Mouse (Mus musculus) midbrain, embryonic 15.5 days (tissue): ENCODE results near the gene Sh3kbp1. TPM values are rescaled to one million over a fixed set of nuclear protein-coding genes. Genes with fewer than 3 reads are reported as not detected.
"Not testable (repeated sequence)": the region's sequence is repeated elsewhere in the genome, so short reads cannot be mapped to it uniquely, and the experiment has no call there.

ENCODE experiments used
- ATAC-seq: fragments of 200-750 bp; cut with Nextera tagmentation; replicated peaks from 2 replicates; pipeline ENCODE4 v1.8.0; 2017; ENCODE audit warnings: moderate TSS enrichment
- H3K27ac ChIP-seq: fragments of 300-500 bp; sonication (generic); 2 replicates; pipeline ENCODE4 v1.5.1; 2015; ENCODE audit warnings: mild to moderate bottlenecking, inconsistent platforms
- H3K27me3 ChIP-seq: fragments of 300-500 bp; sonication (generic); replicated peaks from 2 replicates; pipeline ENCODE4 v1.6.1; 2015; ENCODE audit warnings: inconsistent platforms
- H3K36me3 ChIP-seq: fragments of 300-500 bp; sonication (generic); replicated peaks from 2 replicates; pipeline ENCODE4 v1.6.1; 2015; ENCODE audit warnings: inconsistent platforms
- H3K4me1 ChIP-seq: fragments of 300-500 bp; sonication (generic); 2 replicates; pipeline ENCODE4 v1.6.1; 2015; ENCODE audit warnings: inconsistent platforms
- H3K4me2 ChIP-seq: fragments of 300-500 bp; sonication (generic); 2 replicates; pipeline ENCODE4 v1.6.1; 2015; ENCODE audit warnings: inconsistent platforms, mild to moderate bottlenecking, moderate library complexity
- H3K4me3 ChIP-seq: fragments of 300-500 bp; sonication (generic); 2 replicates; pipeline ENCODE4 v1.5.1; 2015; ENCODE audit warnings: mild to moderate bottlenecking, inconsistent platforms
- H3K9ac ChIP-seq: fragments of 300-500 bp; sonication (generic); 2 replicates; pipeline ENCODE4 v1.6.1; 2015; ENCODE audit warnings: mild to moderate bottlenecking, inconsistent platforms
- H3K9me3 ChIP-seq: fragments of 300-500 bp; sonication (generic); 2 replicates; pipeline ENCODE4 v1.6.1; 2016; ENCODE audit warnings: inconsistent platforms
- WGBS: fragments of 180-500 bp; shearing (Covaris S2); methylation state at CpG from one replicate; pipeline ENCODE4 v1.1.7; 2015; ENCODE audit warnings: mixed read lengths; 5-methylcytosine and 5-hydroxymethylcytosine counted together
- polyA plus RNA-seq: library from polyadenylated mRNA; unstranded; fragments of >200 nt; fragmentation: Nextera tagmentation; extraction: Ambion mirVana; gene quantifications from 2 replicates; pipeline ENCODE4 v1.2.1, GENCODE M21; 2015

Sh3kbp1 gene
- polyA plus RNA-seq, result 44.5 TPM in 2 replicates

GRCm38 (mm10) chrX:159626907-159627587 is at the start of gene Sh3kbp1:
Gene Sh3kbp1, plus strand, starts transcription at chrX:159627272.
- peak; percentile 90 for ATAC-seq

GRCm38 (mm10) chrX:159584738-159585137 is 42.3 kb upstream of the Sh3kbp1 start:
- H3K27ac ChIP-seq, H3K9me3 ChIP-seq, H3K4me3 ChIP-seq, H3K27me3 ChIP-seq, H3K4me1 ChIP-seq, H3K9ac ChIP-seq, ATAC-seq, H3K36me3 ChIP-seq, H3K4me2 ChIP-seq: not testable (repeated sequence)
- 62% methylated on average over 7 of the region's 7 CpGs for WGBS

More at GRCm38 (mm10) chrX:159626907-159627587, at the start of gene Sh3kbp1:
- Histone ChIP-seq H3K27ac (peak within 1 kb of the TSS; percentile 85), H3K9ac (peak within 1 kb of the TSS; percentile 72), H3K9me3 (no peaks in the 10 kb centered on the region), H3K27me3 (peaks cover 3% of the 10 kb centered on the region; the same call in 1 of the 2 replicates), H3K4me1 (peaks cover 3% of the 10 kb centered on the region; the same call in 1 of the 2 replicates), H3K36me3 (no peaks in the 10 kb centered on the region), H3K4me2 (peak within 1 kb of the TSS; percentile 65), H3K4me3 (peak within 1 kb of the TSS; percentile 70)
- 25% methylated on average over 51 of the region's 60 CpGs for WGBS

GRCm38 (mm10) chrX:159591633-159592032 is 35.4 kb upstream of the Sh3kbp1 start:
- Histone ChIP-seq H3K4me3 (no peak overlapping the region), H3K4me2 (no peak overlapping the region), H3K4me1 (no peaks in the 10 kb centered on the region), H3K9ac (no peak overlapping the region), H3K9me3 (no peaks in the 10 kb centered on the region), H3K27me3 (no peaks in the 10 kb centered on the region), H3K36me3 (no peaks in the 10 kb centered on the region), H3K27ac (no peak overlapping the region)
- no peak for ATAC-seq
- 74% methylated on average over 1 of the region's 1 CpGs for WGBS

GRCm38 (mm10) chrX:159597502-159597901 is 29.6 kb upstream of the Sh3kbp1 start:
- no peaks in the 10 kb centered on the region for H3K4me1 ChIP-seq
- no peak overlapping the region for H3K9ac ChIP-seq
- no peaks in the 10 kb centered on the region for H3K36me3 ChIP-seq
- H3K4me3 ChIP-seq, result no peak overlapping the region
- H3K4me2 ChIP-seq, result no peak overlapping the region
- H3K27ac ChIP-seq, result no peak overlapping the region
- no peaks in the 10 kb centered on the region for H3K27me3 ChIP-seq
- no peak for ATAC-seq
- WGBS, result 59% methylated on average over 1 of the region's 1 CpGs
- H3K9me3 ChIP-seq, result no peaks in the 10 kb centered on the region

GRCm38 (mm10) chrX:159604832-159605231 is 22.2 kb upstream of the Sh3kbp1 start:
- Histone ChIP-seq H3K4me2 (no peak overlapping the region), H3K27ac (no peak overlapping the region), H3K27me3 (no peaks in the 10 kb centered on the region), H3K9me3 (no peaks in the 10 kb centered on the region), H3K4me3 (no peak overlapping the region), H3K36me3 (no peaks in the 10 kb centered on the region), H3K4me1 (no peaks in the 10 kb centered on the region), H3K9ac (no peak overlapping the region)
- WGBS, result 66% methylated on average over 2 of the region's 2 CpGs
- no peak for ATAC-seq

- 45% methylated on average over 6 of the region's 6 CpGs for WGBS
- Histone ChIP-seq H3K36me3 (no peaks in the 10 kb centered on the region), H3K4me1 (no peaks in the 10 kb centered on the region), H3K27ac (no peak overlapping the region), H3K9me3 (no peaks in the 10 kb centered on the region), H3K27me3 (no peaks in the 10 kb centered on the region), H3K4me2 (no peak overlapping the region), H3K9ac (no peak overlapping the region), H3K4me3 (no peak overlapping the region)
- ATAC-seq, result no peak
These were observed 20.1 kb upstream of the Sh3kbp1 start for GRCm38 (mm10) chrX:159606936-159607335.

- Histone ChIP-seq H3K9ac (peak overlapping the region; percentile 72; the same call in 1 of the 2 replicates), H3K4me3 (peak overlapping the region; percentile 70), H3K36me3 (no peaks in the 10 kb centered on the region), H3K4me1 (peaks cover 3% of the 10 kb centered on the region; the same call in 1 of the 2 replicates), H3K27me3 (peaks cover 3% of the 10 kb centered on the region; the same call in 1 of the 2 replicates), H3K9me3 (no peaks in the 10 kb centered on the region), H3K27ac (peak overlapping the region; percentile 85), H3K4me2 (peak overlapping the region; percentile 65)
- ATAC-seq, result peak; percentile 79
- 30% methylated on average over 12 of the region's 12 CpGs for WGBS
These were observed 715 bp upstream of the Sh3kbp1 start for GRCm38 (mm10) chrX:159626208-159626906.

GRCm38 (mm10) chrX:159627588-159628566 is 805 bp downstream of the Sh3kbp1 start:
- peak; percentile 75 for ATAC-seq
- Histone ChIP-seq H3K36me3 (no peaks in the 10 kb centered on the region), H3K27ac (peak overlapping the region; percentile 85), H3K4me3 (peak overlapping the region; percentile 70), H3K27me3 (peaks cover 3% of the 10 kb centered on the region; the same call in 1 of the 2 replicates), H3K9ac (peak overlapping the region; percentile 72), H3K4me1 (peaks cover 3% of the 10 kb centered on the region; the same call in 1 of the 2 replicates), H3K4me2 (peak overlapping the region; percentile 65), H3K9me3 (no peaks in the 10 kb centered on the region)
- WGBS, result 26% methylated on average over 55 of the region's 56 CpGs

GRCm38 (mm10) chrX:159628629-159629028 is 1.6 kb downstream of the Sh3kbp1 start:
- no peaks in the 10 kb centered on the region for H3K9me3 ChIP-seq
- H3K4me2 ChIP-seq, result peak overlapping the region; percentile 65
- peaks cover 3% of the 10 kb centered on the region; the same call in 1 of the 2 replicates for H3K4me1 ChIP-seq
- H3K4me3 ChIP-seq, result peak overlapping the region; percentile 70
- H3K36me3 ChIP-seq, result no peaks in the 10 kb centered on the region
- H3K27ac ChIP-seq, result no peak overlapping the region
- 38% methylated on average over 4 of the region's 4 CpGs for WGBS
- peaks cover 3% of the 10 kb centered on the region; the same call in 1 of the 2 replicates for H3K27me3 ChIP-seq
- no peak for ATAC-seq
- peak overlapping the region; percentile 72 for H3K9ac ChIP-seq

- Histone ChIP-seq H3K4me1 (peaks cover 3% of the 10 kb centered on the region; the same call in 1 of the 2 replicates), H3K4me3 (peak overlapping the region; percentile 70), H3K36me3 (no peaks in the 10 kb centered on the region), H3K9me3 (no peaks in the 10 kb centered on the region), H3K27ac (no peak overlapping the region), H3K9ac (no peak overlapping the region), H3K4me2 (peak overlapping the region; percentile 65), H3K27me3 (peaks cover 3% of the 10 kb centered on the region; the same call in 1 of the 2 replicates)
- 39% methylated on average over 2 of the region's 2 CpGs for WGBS
- no peak for ATAC-seq
These were observed 2.1 kb downstream of the Sh3kbp1 start for GRCm38 (mm10) chrX:159629203-159629602.

GRCm38 (mm10) chrX:159638500-159639227 is 11.6 kb downstream of the Sh3kbp1 start:
- Histone ChIP-seq H3K9me3 (no peaks in the 10 kb centered on the region), H3K4me3 (no peak overlapping the region), H3K27me3 (no peaks in the 10 kb centered on the region), H3K4me1 (no peaks in the 10 kb centered on the region), H3K27ac (no peak overlapping the region), H3K9ac (no peak overlapping the region), H3K36me3 (no peaks in the 10 kb centered on the region), H3K4me2 (no peak overlapping the region)
- ATAC-seq, result no peak
- WGBS, result 70% methylated on average over 4 of the region's 4 CpGs
